Mouse (Mus musculus) forelimb bud, embryonic 11.5 days (tissue): ENCODE results near the gene Oas2.

Experiments used
- DNase-seq: peaks from one replicate; pipeline ENCODE4 v3.0.0-alpha.2; 2012; ENCODE audit warnings: low read depth, low spot score

Oas2 gene

GRCm38 (mm10) chr5:120696865-120697264 is 52.8 kb downstream of the Oas2 start:
- DNase-seq = no peak

GRCm38 (mm10) chr5:120696057-120696743 is 53.5 kb downstream of the Oas2 start:
- no peak for DNase-seq

GRCm38 (mm10) chr5:120694695-120695074 is 55.0 kb downstream of the Oas2 start:
- no peak for DNase-seq

- no peak for DNase-seq
Observed at GRCm38 (mm10) chr5:120693931-120694694, 55.5 kb downstream of the Oas2 start.

- no peak for DNase-seq
Observed at GRCm38 (mm10) chr5:120692034-120692433, 57.6 kb downstream of the Oas2 start.

- DNase-seq = no peak
Observed at GRCm38 (mm10) chr5:120690417-120690816, 59.2 kb downstream of the Oas2 start.

- DNase-seq = no peak
Observed at GRCm38 (mm10) chr5:120688434-120688833, 61.2 kb downstream of the Oas2 start.

- DNase-seq = no peak
Observed at GRCm38 (mm10) chr5:120687897-120688296, 61.8 kb downstream of the Oas2 start.

GRCm38 (mm10) chr5:120687484-120687851 is 62.2 kb downstream of the Oas2 start:
- no peak for DNase-seq

- DNase-seq = no peak
Observed at GRCm38 (mm10) chr5:120686749-120687483, 62.7 kb downstream of the Oas2 start.

GRCm38 (mm10) chr5:120685678-120686077 is 64.0 kb downstream of the Oas2 start:
- DNase-seq = no peak

GRCm38 (mm10) chr5:120682982-120683771 is 66.5 kb downstream of the Oas2 start:
- no peak for DNase-seq

- DNase-seq = no peak
Observed at GRCm38 (mm10) chr5:120680918-120681317, 68.7 kb downstream of the Oas2 start.
